Mouse (Mus musculus) MEL (cell line): Measurements from ENCODE around the gene Ryr2.

Experiments used
- CHD2 ChIP-seq: IDR thresholded peaks from 2 replicates; pipeline ENCODE4 v1.6.1; 2011; ENCODE audit warnings: low read length, improper control_type of control experiment
- CTCF ChIP-seq, 3 experiments: IDR thresholded peaks in 2 of 3; conservative IDR thresholded peaks in 1 of 3; 2 replicates each; pipeline ENCODE4 v1.5.1; 2011 to 2012; ENCODE audit warnings: low read length in 3 of 3, low read depth in 2 of 3, mild to moderate bottlenecking in 2 of 3, improper control_type of control experiment in 1 of 3, inconsistent platforms in 1 of 3, mixed read lengths in 1 of 3, moderate library complexity in 1 of 3; ENCODE audit not compliant: control insufficient read depth in 1 of 3, insufficient read depth in 1 of 3, poor library complexity in 1 of 3, severe bottlenecking in 1 of 3
- ELF1 ChIP-seq: IDR thresholded peaks from 2 replicates; pipeline ENCODE4 v1.6.1; 2014; ENCODE audit warnings: low read depth, mild to moderate bottlenecking, inconsistent platforms, low read length, improper control_type of control experiment, moderate library complexity
- GATA1 ChIP-seq: IDR thresholded peaks from 2 replicates; pipeline ENCODE4 v1.6.1; 2011; ENCODE audit warnings: low read depth, low read length, improper control_type of control experiment
- MAX ChIP-seq: IDR thresholded peaks from 2 replicates; pipeline ENCODE4 v1.6.1; 2011; ENCODE audit warnings: low read length, improper control_type of control experiment
- NRF1 ChIP-seq: IDR thresholded peaks from 2 replicates; pipeline ENCODE4 v1.6.1; 2014; ENCODE audit warnings: low read depth, mild to moderate bottlenecking, inconsistent platforms, low read length, improper control_type of control experiment, moderate library complexity; ENCODE audit not compliant: poor library complexity, insufficient read depth, severe bottlenecking
- POLR2AphosphoS2 ChIP-seq: IDR thresholded peaks from 2 replicates; pipeline ENCODE4 v1.6.1; 2011; ENCODE audit warnings: low read length, improper control_type of control experiment
- SMC3 ChIP-seq: IDR thresholded peaks from 2 replicates; pipeline ENCODE4 v1.6.1; 2011; ENCODE audit warnings: low read depth, low read length, improper control_type of control experiment
- TAL1 ChIP-seq: IDR thresholded peaks from 2 replicates; pipeline ENCODE4 v1.6.1; 2012; ENCODE audit warnings: mild to moderate bottlenecking, inconsistent platforms, low read length, moderate library complexity, mixed read lengths
- TCF12 ChIP-seq: IDR thresholded peaks from 2 replicates; pipeline ENCODE4 v1.6.1; 2014; ENCODE audit warnings: low read depth, mild to moderate bottlenecking, inconsistent platforms, low read length, improper control_type of control experiment, moderate library complexity
- USF1 ChIP-seq: IDR thresholded peaks from 2 replicates; pipeline ENCODE4 v1.6.1; 2014; ENCODE audit warnings: low read depth, mild to moderate bottlenecking, inconsistent platforms, low read length, improper control_type of control experiment, moderate library complexity
- USF2 ChIP-seq, 2 experiments: IDR thresholded peaks; 2 replicates each; pipeline ENCODE4 v1.6.1; 2011 to 2012; ENCODE audit warnings: improper control_type of control experiment in 2 of 2, low read length in 2 of 2, borderline replicate concordance in 1 of 2, inconsistent platforms in 1 of 2, low read depth in 1 of 2, mild to moderate bottlenecking in 1 of 2; ENCODE audit not compliant: insufficient read depth in 1 of 2
- ZC3H11A ChIP-seq: IDR thresholded peaks from 2 replicates; pipeline ENCODE4 v1.6.1; 2012; ENCODE audit warnings: low read depth, mild to moderate bottlenecking, inconsistent platforms, low read length, improper control_type of control experiment
- ZKSCAN1 ChIP-seq: IDR thresholded peaks from 2 replicates; pipeline ENCODE4 v1.6.1; 2012; ENCODE audit warnings: low read depth, mild to moderate bottlenecking, inconsistent platforms, low read length, improper control_type of control experiment, moderate library complexity

- no peak for TF ChIP-seq CTCF (IDR thresholded peaks at IDR 0.05 in 2 of 3, conservative IDR thresholded peaks at IDR 0.05 in 1 of 3; ENCODE audit: control insufficient read depth in 1 of 3, insufficient read depth in 1 of 3, low read depth in 2 of 3, low read length in 3 of 3, poor library complexity in 1 of 3, severe bottlenecking in 1 of 3)
- no peak for TF ChIP-seq GATA1
- TF ChIP-seq POLR2AphosphoS2 = no peak
- no peak for TF ChIP-seq NRF1
- no peak for TF ChIP-seq TAL1
- no peak for TF ChIP-seq ZKSCAN1
- no peak for TF ChIP-seq ELF1
- TF ChIP-seq MAX = no peak
- no peak for TF ChIP-seq SMC3
- no peak for TF ChIP-seq ZC3H11A
- no peak for TF ChIP-seq USF2 (IDR thresholded peaks at IDR 0.05; ENCODE audit: borderline replicate concordance in 1 of 2, insufficient read depth in 1 of 2, low read depth in 1 of 2, low read length in 2 of 2)
- TF ChIP-seq TCF12 = no peak
- no peak for TF ChIP-seq USF1
- TF ChIP-seq CHD2 = no peak
Measured at GRCm38 (mm10) chr13:11843889-11844288, 262.9 kb downstream of the Ryr2 start.
